Mouse (Mus musculus) kidney, adult 9 months (tissue): ENCODE data around the gene Nrl.
A peak's percentile ranks its signal among the peaks of the same experiment; 100 is the strongest.

Experiments
- DNase-seq: peaks from one replicate; pipeline ENCODE4 v3.0.0; 2022

The Nrl gene

DNA sequence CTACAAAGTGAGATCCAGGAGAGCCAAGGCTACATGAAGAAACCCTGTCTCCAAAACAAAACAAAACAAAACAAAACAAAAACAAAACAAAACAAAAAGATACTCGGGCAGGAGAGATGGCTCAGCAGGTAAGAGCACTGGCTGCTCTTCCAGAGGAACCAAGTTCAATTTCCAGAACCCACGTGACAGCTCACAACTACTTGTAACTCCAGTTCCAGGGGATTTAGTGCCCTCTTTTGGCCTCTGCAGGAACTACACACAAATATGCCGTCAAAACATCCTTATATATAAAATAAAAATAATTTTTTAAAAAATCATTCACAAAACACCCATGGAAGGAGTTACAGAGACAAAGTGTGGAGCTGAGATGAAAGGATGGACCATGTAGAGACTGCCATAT is 3.2 kb upstream of the Nrl start:
- DNase-seq = peak; percentile 68

GRCm38 (mm10) chr14:55526674-55527073 is 1.9 kb upstream of the Nrl start:
- no peak for DNase-seq

GRCm38 (mm10) chr14:55524062-55524461 is 719 bp downstream of the Nrl start:
- DNase-seq = no peak

DNA sequence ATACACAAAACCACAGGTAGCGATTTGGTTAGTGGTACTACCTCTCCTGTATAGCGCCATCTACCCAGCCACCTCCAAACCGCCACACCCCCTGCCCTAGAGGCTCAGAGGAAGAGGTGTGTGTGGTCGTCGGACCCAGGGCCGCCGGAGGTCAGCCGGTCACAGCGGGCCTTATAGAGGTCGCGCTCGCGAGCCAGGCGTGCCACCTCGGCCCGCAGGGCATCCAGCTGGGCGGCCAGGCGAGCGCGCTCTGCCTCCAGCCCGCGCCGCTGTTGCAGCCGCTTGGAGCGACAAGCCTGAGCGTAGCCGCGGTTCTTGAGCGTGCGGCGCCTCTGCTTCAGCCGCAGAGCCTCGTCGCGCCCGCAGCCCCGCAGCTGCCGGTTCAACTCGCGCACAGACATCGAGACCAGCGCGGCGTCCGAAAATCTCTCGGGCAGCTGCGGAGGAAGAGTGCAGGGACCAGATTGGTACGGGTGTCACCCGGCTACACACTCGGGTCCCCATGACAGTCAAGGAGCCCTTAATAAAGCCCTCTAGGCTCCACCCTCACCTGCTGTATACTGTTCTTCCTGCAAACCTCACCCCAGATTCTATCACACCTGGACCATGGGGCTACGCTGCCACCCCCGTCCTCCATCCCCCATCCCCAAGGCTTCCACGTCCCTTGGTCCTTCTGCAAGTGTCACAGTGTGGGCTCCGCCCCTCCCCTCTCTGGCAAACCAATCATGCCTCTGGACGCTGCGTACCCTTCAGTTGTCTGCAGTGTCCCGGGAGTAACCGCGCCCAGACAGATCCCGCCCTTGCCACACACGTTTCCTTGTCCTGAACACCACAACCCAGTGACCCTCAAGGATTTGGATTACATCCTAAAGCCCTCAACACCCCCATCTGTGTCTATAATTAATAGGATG is 4.1 kb downstream of the Nrl start:
- no peak for DNase-seq

DNA sequence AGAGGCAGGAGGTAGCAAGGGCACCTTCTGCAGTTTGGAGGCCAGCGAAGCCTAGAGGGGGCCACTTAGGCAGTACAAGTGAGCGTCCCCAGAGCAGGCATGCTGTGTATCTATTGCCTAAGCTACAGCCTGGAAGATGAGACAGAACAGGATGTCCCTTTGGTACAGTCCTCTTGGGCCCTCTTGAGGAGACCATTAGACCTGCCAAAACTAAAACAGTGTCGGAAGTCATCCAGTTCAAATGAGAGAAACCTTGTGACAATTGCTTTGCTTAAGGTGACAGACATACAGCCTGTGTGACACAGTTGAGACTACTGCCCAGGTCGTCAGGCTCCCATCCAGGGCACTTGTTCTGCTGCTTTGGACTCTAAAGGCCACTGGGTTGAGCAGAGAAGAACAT is 5.2 kb downstream of the Nrl start:
- no peak for DNase-seq

DNA sequence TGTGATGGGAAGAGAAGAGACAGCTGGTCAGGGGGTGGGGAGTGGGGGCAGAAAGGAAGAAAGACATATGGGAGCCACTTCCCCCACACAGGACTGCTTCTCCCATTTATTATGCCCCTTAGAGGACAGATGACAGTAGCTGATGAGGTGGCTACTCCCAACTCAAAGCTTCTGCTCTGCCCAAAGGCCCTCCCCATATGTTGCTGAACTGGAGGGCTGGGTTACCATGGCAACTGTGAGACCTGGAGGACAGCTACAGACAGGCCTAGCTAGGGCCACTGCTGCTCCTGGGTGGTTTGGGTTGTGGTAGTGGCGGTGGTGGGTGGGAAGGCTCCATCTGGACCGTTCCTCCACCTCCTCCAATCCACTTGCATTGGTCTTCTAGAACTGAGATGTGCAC is 5.9 kb downstream of the Nrl start:
- no peak for DNase-seq

- DNase-seq = no peak
These were observed 8.9 kb downstream of the Nrl start for GRCm38 (mm10) chr14:55515846-55516245.

GRCm38 (mm10) chr14:55513927-55514326 is 10.9 kb downstream of the Nrl start:
- DNase-seq = no peak

GRCm38 (mm10) chr14:55511037-55511436 is 13.7 kb downstream of the Nrl start:
- no peak for DNase-seq

DNA sequence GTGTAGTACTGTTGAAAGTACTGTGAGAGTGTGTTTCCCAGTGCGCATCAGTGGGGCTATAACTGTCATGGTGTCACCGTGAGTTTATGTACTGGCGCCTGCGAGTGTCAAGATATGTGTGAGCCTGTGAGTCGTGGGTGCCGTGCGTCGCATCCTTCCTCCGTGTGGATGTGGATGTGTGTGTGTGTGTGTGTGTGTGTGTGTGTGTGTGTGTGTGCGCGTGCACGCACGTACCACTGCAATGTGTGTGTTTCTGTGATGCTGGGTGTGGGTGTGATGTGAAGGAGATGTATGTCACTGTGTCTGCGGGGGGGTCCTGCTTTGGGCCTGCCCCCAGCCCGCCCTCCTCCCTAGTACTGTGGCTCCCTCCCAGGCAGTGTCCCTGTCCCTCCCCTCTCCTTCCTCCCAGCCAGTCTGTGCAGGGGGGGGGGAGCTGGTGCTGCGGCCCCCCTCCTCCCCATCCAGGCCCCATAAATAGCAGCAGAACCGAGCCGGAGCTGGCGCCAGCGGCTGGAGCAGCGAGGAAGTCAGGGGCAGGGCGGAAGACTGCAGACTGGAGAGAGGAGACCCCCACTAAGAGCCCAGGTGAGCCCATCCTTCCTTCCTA is 14.6 kb downstream of the Nrl start, which contains the start of gene Cpne6:
Cpne6 (plus strand) TSS at position 321 of the 607 bp plus-strand sequence.
- DNase-seq = no peak

DNA sequence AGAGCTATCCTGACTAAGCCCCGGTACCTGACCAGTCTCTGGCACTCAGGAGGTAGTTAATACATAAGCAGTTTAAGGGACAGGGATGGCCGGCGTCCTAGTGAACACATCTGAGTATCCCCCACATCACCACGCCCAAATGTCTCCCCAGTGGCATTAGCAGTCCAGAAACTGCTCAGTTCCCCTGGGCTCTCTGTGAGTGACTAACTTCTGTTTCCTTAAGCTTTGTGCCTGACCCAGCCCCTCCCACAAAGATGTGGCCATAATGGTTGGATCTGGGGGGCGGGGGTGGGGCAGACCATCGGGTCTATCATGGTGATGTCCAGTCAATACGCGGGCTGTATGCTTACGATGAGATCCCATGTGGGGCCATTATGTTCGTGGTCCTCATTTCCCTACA is 15.2 kb downstream of the Nrl start:
- DNase-seq = no peak

- DNase-seq = no peak
These were observed 17.0 kb downstream of the Nrl start for GRCm38 (mm10) chr14:55507801-55508200.

GRCm38 (mm10) chr14:55505612-55506011 is 19.2 kb downstream of the Nrl start:
- no peak for DNase-seq

- DNase-seq = peak; percentile 82
These were observed 27.3 kb downstream of the Nrl start for GRCm38 (mm10) chr14:55497449-55497821.

DNA sequence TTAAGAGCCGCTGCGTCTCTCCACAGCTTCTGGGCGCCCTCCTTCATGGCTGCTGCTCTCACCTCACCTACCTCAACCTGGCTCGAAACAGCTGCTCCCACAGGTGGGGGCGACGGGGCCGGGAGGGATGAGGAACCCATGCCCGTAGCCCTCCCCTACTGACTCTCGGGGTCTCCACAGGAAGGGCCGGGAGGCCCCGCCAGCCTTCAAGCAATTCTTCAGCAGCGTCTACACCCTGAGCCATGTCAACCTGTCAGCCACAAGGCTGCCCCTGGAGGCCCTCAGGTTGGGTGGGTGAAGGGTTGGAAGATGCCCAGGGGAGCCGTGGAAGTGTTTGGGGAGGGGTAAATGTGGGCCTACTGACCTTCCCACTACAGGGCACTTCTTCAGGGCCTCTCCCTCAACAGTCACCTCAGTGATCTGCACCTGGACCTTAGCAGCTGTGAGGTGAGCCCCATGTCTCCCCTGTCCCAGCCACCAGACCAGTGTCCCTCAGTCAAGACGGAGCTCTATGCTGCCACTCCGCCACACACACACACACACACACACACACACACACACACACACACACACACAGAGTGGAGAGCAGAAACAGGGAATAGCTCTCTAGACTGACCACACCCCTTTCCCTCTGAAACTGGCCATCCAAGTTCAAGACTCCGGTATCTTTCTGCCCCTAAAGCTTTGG is 27.9 kb downstream of the Nrl start:
- DNase-seq = no peak

- DNase-seq = no peak
These were observed 29.1 kb downstream of the Nrl start for GRCm38 (mm10) chr14:55495509-55496240.

- DNase-seq = no peak
These were observed 32.7 kb downstream of the Nrl start for GRCm38 (mm10) chr14:55492103-55492502.

DNA sequence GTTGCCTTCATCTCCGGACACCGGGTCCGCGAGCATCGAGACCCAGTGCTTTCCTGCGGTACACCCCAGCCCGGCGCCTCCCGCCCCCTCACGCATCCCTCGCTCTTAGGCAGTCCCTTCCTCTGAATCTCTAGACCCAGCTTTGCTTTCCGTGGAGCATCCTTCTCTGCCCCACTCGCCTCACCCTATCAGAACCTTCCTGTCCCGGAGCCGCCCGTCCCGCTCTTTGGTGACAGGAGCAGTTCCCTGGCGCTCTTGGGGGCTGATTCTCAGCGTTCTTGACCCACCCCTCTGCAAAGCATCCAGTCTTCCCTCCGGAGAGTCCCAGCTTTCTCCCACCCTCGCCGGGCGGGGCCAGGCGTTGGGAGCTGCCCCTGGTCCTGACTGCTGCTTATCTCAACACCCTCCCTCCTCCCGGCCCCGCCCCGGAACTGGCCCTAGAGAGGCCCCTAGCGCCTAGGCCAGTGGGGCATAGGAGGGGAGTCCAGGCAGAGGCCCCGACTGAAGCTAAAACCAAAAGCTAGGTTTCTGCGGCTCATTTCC is 33.4 kb downstream of the Nrl start:
- no peak for DNase-seq

GRCm38 (mm10) chr14:55490361-55491201 is 34.2 kb downstream of the Nrl start, which contains the start of gene Carmil3:
TSS of gene Carmil3 (plus strand) at chr14:55490651.
- DNase-seq = peak; percentile 52

- DNase-seq = no peak
These were observed 37.9 kb downstream of the Nrl start for GRCm38 (mm10) chr14:55486836-55487235.

- no peak for DNase-seq
These were observed 40.2 kb downstream of the Nrl start for GRCm38 (mm10) chr14:55484430-55485085.
